Mouse (Mus musculus) urinary bladder, adult 18-20 months (tissue): ENCODE results near the gene Ttll4.

Experiments used
- DNase-seq, 2 experiments: peaks; one replicate each; pipeline ENCODE4 v3.0.0; 2022; ENCODE audit warnings: low spot score in 2 of 2, mixed read lengths in 2 of 2

The Ttll4 gene

DNA sequence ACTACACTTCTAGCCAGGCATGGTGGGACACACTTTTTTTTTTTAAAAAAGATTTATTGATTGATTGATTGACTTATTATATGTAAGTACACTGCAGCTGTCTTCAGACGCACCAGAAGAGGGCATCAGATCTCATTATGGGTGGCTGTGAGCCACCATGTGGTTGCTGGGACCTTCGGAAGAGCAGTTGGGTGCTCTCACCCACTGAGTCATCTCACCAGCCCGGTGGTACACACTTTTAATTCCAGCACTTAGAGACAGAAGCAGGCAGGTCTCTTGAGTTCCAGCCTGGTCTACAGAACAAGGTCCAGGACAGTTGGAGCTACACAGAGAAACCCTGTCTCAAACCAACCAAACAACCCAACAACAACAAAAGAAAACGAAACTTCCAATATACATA, 50.5 kb downstream of the Ttll4 start:
- no peak for DNase-seq

DNA sequence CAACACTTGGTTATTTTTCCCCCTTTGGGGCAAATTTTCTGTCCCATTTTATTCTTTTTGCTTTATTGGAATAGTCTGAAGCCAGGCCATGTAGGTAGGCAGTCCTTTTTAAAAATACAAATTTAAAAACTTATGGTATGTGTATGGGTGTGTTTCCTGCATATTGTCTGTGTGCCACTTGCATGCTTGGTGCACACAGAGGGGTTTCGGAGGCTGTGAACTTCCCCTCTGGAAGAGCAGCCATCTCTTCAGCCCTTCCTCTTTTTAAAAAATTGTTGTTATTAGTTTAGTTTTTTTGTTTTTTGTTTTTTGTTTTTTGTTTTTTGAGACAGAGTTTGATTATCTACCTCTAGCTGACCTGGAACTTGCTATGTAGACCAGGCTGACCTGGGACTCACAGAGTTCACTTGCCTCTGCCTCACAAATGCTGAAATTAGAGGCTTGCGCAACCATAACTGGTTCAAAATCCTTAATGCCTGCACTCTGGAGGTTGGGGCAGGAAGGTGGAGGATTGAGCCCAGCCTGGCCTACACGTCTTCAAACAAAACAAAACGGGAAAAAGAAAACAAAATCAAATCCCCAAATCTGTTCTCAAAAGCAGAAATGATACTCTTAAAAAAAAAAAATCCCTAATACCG, 51.0 kb downstream of the Ttll4 start:
- DNase-seq: no peak

DNA sequence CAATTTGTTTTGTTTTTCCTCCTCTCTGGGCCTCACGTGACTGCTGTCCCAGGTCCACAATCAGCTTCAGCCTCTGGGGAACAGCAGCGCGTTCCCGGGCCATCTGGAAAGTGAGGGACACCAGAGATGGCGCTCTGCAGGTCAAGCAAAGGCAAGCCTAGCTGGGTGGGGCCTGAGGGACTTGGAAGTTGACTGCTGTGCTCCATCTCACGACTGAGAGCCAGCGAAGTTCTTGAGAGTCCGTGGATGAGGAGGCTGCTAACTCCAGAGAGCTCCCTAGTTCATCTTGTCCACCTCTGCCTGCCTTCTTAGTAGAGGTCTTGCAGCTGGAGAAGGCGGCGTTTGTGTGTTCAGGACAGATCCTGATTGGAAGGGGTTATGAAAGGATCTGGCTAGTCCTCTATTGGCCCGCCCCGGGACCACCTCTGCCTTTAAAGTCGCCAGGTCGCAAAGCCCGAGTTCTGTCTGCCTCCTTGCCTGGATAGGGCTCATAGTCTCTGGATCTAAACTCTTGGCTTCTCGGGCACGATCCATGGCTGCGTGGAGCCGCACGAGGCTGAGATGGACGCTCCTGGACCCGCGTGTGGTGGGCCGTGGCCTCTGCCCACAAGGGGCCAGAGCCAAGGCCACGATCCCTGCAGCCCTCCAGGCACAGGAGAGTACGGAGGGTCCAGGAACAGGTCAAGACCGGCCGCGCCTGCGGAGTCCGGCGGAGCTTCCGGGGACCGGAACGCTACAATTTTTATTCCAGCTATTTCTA, 51.7 kb downstream of the Ttll4 start, which contains the start of gene Cyp27a1:
Gene Cyp27a1, plus strand, starts transcription at position 476 of the 760 bp plus-strand sequence.
- peak; percentile 75 to 78 for DNase-seq

DNA sequence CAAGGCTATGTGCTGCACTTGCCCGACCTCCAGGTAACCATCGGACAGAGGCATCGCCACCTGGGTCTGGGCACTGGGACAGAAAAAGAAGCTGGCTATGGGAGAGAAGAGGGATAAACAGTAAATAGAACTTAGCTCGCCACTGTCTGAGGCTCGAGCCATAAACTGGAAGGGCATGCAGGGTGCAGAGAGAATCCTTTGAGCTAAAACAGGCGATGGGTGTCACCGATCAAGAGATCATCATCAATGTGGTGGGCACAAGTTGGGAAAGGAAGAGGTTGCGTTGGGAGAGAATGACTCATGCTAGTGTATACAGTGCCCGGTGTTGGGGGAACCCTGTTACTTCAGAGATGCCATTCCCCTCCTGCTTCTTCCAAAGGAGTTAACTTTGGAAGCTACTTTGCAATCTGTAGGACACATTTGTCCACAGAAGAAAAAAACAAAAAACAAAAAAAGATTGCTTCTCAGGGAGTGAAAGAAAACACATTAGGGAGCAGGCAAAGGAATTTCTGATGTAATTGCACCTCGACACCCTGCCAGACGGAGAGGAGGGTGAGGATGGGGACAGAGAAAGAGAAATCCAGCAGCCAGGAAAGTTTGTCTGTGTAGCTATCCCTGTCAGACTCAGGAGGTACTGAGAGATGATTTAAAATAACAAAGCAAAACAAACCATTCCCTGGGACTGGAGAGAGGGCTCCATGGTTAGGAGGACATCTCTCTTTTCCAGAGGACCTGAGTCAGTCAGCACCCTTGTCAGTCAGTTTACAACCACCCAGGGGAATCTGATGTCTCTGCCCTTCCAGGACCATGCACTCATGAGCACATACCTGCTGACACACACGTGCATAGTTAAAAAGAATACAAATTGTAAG, 52.5 kb downstream of the Ttll4 start:
- no peak for DNase-seq

DNA sequence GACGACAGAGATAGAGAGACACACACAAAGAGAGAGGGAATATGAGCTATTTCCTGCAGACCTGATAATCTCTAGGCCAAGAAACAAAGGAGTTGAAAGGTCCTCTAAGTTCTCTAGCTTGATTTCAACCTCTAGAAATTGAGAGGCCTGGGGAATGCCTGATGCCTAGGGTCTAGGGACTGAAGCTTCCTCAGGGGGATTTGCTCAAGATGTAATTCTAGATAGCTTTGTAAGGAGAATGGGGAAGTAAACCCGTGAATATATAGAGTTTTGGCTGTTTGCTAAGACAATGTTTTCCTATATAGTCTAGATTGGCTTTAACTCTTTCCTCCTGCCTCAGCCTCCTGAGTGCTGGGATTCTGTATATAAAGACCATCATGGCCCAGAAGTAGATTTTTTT, 53.4 kb downstream of the Ttll4 start:
- DNase-seq: no peak

DNA sequence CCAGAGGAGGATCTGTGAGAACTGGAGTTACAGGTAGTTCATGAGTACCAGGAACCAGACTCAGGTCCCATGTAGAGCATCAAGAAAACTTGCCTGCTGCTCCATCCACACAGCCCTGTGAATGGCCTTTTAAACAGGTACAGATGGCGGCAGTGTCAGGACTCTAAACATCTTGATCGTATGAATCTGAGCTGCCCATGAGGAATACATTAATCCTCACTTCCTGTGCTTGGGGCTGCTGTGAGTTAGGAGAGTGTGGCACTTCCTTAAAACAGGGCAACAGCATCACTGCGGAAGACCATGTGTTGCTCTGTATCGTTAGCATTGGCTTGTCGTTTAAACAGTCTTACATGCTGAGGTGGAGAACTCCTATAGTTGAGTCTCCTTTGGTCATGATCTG, 53.9 kb downstream of the Ttll4 start:
- no peak for DNase-seq

DNA sequence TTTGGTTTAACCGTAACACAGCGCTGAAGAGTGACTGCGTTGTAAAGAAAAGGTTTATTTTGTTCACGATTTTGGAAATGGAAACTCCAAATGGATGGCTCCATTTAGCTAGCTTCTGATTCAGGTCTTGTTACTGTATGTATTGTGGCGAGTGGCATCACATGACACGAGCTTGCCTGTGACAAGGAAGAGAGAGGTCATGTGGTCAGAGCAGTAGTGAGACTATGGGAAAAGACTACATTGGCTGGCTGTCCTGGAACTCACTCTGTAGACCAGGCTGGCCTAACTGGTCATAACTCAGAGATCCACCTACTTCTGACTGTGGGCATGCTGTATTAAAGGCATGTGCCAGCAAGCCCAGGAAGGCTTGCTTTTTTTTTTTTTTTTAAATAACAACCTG, 54.3 kb downstream of the Ttll4 start:
- no peak for DNase-seq

DNA sequence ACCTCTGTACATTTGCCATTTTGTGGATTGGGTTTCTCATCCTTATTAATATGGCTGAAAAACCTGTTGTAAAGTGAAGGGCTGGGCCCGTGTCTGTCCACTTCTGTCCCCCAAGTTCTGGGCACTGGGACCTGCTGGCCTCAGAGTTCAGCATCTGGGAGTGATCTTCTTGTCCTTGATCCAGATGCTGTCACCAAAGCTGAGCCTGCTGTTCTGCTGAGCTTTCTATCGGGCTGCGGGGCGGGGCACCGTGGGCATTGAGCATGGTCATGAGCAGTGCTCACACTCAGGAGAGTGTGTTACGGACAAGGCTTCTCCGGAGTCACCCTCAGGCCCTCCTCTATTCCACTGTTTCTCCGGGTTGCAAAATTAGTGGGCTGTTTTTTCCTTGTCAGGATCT, 56.6 kb downstream of the Ttll4 start:
- no peak for DNase-seq

DNA sequence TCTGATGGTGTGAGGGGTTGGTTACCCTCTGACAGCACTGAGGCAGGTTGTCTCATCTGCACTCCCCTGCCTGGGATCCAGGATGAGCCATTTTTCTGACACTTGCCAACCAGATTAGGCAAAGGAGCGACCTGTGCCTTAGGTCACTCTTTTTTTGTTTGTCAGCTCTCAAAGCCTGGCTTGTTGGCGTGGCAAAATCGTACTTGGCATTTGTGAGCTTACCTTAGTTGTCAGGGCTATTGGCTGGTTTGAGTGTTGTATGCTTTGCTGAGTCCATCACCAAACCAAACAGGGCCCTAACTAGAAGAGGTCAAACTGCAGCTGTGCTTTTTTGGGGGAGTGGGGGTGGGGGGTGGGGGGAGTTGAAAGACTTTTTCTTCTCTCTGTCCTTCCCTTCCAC, 57.7 kb downstream of the Ttll4 start:
- DNase-seq: no peak

DNA sequence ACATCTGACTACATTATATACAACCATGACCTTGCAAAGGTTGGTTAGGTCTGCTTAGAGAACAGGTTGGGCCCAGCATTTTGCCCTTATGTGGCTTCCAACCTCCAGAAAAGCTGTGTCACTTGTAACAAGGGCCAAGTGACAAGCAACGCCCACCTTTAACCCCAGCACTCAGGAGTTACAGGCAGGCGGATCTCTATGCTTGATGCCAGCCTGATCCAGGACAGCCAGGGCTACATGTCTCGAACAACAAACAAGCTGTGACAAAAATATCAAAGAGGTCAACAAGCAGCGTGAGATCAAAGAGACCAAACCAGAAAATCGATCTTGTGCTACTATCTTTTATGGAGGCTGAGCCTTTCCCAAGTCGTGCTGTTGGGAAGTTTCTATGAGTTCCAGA, 60.1 kb downstream of the Ttll4 start:
- DNase-seq: no peak

DNA sequence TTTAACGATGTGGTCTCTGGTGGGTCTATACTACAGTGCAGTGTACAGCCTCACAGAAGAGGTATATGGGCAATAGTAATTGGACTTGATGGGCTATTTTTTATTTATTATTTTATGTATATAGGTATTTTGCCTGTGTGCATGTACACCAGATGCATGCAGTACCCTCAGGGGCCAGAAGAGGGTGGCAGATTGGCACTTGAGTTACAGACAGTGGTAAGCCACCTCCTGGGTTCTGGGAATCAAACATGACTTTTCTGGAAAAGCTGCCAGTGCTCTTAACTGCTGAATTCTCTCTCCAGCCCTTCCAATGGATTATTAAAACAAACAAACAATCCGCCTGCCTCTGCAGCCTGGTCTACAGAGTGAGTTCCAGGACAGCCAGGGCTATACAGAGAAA, 62.2 kb downstream of the Ttll4 start:
- DNase-seq: no peak

DNA sequence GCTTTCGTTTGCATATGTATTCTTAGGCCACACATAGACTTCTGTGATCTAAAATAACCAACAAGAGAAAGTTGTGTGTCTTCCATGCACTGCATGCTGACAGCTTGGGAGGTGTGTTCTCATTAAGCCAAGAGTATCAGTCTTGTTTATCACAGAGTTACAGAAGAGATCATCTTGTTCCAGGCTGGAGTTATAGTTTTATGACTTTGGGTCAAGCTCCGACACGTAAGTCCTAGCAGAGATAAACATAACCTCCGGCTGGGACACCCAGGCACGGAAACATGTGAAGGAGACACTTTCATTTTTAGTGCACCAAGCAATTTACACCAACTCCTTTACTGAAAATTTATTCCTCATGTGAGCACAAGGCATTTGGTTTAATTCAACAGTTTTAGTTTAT, 64.6 kb downstream of the Ttll4 start:
- DNase-seq: no peak

DNA sequence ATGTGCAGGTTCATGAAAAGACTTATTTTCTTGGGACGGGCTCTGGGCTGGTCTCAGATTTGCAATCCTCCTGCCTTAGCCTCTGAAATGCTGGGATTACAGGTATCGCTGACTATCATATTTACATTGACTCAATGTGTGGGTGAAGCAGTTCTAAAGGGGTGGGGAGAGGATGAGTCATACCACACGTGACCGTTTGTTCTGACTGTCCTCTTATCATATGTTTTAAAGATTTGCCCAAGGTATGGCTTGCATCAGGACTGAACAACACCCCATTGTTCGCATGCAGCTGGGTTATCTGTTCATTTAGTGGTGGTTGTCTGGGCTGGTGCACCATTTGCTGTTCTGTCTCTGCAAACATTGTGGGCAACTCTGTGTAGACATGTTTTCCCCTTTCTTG, 65.1 kb downstream of the Ttll4 start:
- peak in 1 of 2 experiments; percentile 34 for DNase-seq

DNA sequence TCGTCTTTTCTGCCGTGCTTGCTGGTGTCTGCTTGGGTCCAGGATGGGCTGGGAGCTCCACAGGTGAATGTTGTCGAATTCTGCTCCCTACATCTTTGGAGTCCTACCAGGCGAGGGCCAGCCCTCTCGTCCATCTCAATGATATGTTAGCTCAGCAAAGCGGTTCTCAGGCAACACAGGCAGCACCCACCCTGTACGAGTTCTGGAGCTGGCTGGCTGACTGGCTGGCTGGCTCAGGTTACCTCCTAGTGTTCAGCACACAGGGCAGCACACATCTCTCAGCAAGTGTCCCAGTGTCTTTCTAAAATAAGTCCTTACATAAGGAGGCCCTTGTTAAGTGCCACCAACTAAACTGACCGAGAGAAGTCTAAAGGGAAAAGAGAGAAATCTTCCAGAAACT, 66.9 kb downstream of the Ttll4 start:
- DNase-seq: no peak

DNA sequence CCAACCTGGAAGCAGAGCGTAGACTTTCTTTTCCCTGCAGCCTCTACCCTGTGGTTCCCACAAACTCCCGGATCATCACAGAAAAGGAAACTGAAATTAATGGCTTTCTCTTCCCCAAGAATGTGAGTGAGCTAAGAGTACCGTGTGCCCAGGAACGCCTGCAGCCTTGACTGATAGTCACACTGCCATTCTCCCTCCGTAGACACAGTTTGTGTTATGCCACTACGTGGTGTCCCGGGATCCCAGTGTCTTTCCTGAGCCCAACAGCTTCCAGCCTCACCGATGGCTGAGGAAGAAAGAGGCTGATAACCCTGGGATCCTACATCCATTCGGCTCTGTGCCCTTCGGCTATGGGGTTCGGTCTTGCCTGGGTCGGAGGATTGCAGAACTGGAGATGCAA, 75.4 kb downstream of the Ttll4 start:
- no peak for DNase-seq

DNA sequence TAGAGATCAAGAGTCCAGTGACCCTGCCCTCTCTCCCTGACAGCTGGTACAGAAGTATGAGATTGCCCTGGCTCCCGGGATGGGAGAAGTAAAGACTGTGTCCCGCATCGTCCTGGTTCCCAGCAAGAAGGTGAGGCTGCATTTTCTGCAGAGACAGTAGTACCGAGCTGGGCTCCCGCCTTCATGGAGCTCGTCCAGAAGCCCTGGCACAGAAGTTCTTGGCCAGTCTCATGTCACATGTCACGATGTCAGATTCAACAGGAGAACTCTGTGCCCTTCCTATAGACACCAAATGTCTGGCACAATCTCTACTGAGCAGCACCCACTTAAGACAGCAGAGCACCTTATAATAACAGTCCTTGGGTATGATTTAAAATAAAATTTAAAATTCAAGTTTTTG, 76.0 kb downstream of the Ttll4 start:
- DNase-seq: no peak

DNA sequence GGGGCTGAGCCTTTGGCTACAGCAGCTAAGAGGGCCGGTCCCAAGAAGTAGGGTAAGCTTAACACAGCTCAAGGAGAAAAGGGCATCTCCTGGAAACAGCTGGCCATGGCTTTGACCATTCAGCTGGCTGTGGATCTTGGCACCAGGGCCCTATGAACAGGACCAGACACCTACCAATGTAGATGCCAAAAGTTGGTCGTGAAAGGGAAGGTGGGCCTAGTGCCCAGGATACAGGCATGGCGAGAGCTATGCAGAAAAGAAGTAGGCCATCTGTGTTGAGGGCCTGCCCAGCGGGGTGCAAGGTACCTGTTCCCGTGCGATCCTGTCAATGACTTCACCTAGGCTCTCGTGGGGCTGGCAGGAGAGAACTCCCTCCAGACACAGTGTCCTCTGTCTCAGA, 79.3 kb downstream of the Ttll4 start:
- no peak for DNase-seq

DNA sequence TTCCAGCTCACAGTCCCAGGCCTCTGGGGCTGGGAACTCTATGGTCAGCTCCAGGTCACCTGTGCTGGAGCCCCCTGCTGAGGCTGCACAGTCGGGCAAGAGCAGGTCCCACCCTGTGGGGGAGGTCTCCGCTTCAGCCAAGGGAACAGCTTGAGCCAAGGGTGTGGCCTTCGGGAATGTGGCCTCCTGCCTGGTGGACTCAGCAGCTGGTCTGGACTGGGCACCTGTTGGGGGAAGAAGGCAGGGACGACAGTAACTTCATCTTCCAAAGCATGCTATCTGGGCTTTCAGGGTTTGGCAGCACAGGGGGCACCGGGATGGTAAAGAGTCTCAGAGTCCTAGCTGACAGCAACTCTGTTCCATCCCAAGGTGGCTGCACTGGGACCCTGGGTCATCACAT, 85.8 kb downstream of the Ttll4 start:
- no peak for DNase-seq

DNA sequence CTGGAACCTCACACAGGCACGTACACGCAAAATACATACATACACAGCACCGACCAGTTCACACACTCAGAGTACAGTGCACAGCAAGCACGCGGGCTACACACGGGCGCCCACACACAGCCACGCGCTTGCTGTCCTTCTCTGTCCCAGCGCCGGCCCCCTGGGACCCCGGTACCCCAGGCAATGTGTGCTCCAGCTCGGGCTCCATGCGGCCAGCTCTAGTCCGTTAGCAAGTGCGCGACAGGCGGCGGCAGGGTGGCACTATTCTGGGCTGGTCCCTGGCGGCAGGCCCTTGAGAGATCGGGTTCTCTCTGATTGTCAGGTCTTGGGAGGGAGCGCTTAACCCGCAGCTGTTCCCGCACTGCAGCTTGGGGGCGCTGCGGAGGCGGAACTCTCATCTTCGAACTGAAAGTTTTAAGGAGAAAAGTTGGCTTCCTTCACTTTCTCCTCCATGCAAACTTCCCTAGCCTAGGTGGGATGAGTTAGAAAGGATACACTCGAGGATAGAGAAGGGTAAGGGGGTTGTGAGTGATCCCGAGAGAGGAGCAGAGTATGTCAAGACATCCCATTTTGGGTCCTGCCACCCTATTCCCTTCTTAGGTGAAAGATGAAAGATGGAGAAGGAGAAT, 87.2 kb downstream of the Ttll4 start, which contains the start of gene Prkag3:
Gene Prkag3, minus strand, starts transcription at position 579 of the 629 bp plus-strand sequence.
- DNase-seq: peak; percentile 34 to 59

DNA sequence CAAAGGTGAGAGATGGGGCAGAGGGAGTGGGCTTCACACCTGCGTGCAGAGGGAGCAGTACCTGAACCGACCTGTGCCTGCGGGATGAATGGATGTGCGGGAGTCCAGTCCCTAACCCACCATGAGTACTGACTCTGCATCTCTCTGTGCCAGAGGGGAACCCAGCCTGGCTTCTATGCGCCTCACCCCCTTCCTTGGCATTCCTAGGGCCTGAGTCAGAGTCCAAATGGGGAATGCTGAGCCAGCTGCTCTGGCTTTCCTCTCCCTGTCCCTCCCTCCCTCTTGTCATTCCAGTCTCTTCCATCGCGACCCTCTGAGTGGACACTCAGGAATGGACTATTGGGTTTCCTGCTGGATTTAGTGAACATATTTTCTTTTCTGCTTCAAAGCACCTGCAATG, 87.8 kb downstream of the Ttll4 start:
- peak in 1 of 2 experiments; percentile 54 for DNase-seq

DNA sequence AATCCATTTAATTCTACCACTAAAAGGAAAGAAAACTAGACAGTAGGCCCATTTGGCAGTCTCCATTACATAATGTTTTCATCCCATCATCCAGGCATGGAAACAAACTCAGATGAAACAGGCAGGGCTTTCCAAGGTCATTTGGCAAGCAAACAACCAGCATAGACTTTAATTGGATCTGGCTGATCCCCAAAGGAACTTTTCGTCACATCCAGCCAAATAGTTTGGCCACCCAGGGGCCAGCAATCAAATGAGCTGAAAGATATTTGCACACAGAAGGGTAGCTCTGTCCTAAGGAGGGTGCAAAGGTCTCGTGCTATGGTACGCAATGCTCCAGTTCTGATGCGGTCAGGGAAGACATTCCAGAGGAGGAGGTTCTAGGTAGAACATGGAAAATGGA, 89.1 kb downstream of the Ttll4 start:
- DNase-seq: no peak

DNA sequence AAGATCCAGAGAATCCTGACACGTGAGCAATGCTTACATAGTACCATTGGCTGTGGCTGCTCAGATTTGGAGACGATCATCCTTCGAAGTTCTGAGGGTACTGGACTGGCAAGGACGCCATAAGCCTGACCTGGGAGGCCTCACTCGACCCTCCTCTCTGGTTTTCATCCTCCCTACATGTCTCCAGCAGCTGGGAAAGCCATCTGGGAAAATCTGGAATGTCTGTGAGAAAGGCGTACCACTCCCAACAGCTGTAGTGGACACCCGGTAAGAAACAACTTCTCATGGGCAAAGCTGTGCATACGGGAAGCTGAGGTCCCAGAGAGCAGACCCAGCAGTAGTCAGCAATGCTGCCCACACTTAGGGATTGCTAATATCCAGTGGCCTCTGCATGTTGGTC, 90.6 kb downstream of the Ttll4 start:
- DNase-seq: no peak
